ENCODE assay signal across 40 mouse cellular contexts in the genomic region with DNA sequence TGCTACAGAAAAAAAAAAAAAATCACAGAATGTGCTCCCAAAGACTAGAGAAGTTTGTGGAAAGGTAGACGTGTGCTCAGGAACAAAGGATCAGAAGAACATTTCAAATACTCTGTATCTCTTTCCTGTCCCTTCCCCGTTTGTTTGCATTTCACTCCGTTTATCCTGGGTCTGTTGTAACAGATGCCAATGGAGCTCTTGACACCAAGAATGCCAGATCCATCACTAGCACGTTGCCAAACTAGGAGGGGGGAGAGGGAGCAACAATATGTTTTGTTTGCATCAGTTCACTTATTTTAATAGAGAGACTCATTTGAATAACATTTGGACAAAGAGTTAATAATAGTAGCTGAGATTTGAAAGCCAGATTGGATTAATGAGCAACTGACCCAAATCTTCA. TPM values are rescaled to one million over a fixed set of nuclear protein-coding genes. Genes with fewer than 3 reads are reported as not detected.
DNase-seq lines count a peak whose midpoint lies in the region; ATAC-seq lines count a peak whose summit lies in the region.
"Had no signal": no experiment of that assay in that cellular context is flagged by ENCODE, and none has a peak within 500 bp of the region (broad histone marks: within the 10 kb centered on the region; RNA-seq: fewer than 3 reads in every experiment).

No protein-coding gene starts in this region.

- peak; percentile 64; the same call in 1 of the 2 replicates for ATAC-seq in cerebellum, adult (ENCODE audit: insufficient number of reproducible peaks, low FRiP score, low TSS enrichment)
- peak; percentile 70; the same call in 1 of the 2 replicates for ATAC-seq in forebrain, embryonic 13.5 days
- ATAC-seq: activated CD4-positive, CD25-positive, alpha-beta regulatory T cell, adult 4 months; intestine, postnatal 0 days; midbrain, embryonic 13.5 days had no signal

- no peak for DNase-seq in cerebellum, postnatal 25 days
- DNase-seq in forebrain, embryonic 10.5 days (ENCODE audit: extremely low spot score, low spot score): no peak
- DNase-seq in layer of hippocampus, adult 9-11 months: peak; percentile 10
- no peak for DNase-seq in layer of hippocampus, postnatal 10 days (ENCODE audit: low spot score in 2 of 2)
- no peak for DNase-seq in thymus, postnatal 36 days
- DNase-seq: adrenal gland, adult 2 months; adrenal gland, postnatal 36 days; gastrocnemius, adult 2 months; gastrocnemius, postnatal 36 days; heart, adult 18-20 months; heart, postnatal 4 days; kidney, adult 9 months; kidney, postnatal 10 days; liver; lung, adult 2 months; lung, postnatal 10 days; right cerebral cortex, postnatal 14 days had no signal

- H3K4me1 ChIP-seq in forebrain, embryonic 13.5 days: no peaks in the 10 kb centered on the region
- no peaks in the 10 kb centered on the region for H3K4me1 ChIP-seq in forebrain, embryonic 10.5 days
- H3K4me1 ChIP-seq: hindbrain, embryonic 13.5 days; midbrain, embryonic 13.5 days; neural tube, embryonic 13.5 days; stomach, embryonic 15.5 days had no signal

- no peak overlapping the region for H3K4me3 ChIP-seq in forebrain, embryonic 13.5 days
- H3K4me3 ChIP-seq in forebrain, embryonic 10.5 days: no peak overlapping the region
- H3K4me3 ChIP-seq: gastrocnemius, adult 2 months; hindbrain, embryonic 13.5 days; midbrain, embryonic 13.5 days; neural tube, embryonic 13.5 days; stomach, embryonic 15.5 days had no signal

- no peaks in the 10 kb centered on the region for H3K9me3 ChIP-seq in forebrain, embryonic 13.5 days (replicated peaks)
- no peaks in the 10 kb centered on the region for H3K9me3 ChIP-seq in forebrain, embryonic 10.5 days
- H3K9me3 ChIP-seq: hindbrain, embryonic 13.5 days; midbrain, embryonic 13.5 days; neural tube, embryonic 13.5 days; stomach, embryonic 15.5 days had no signal

- no peaks in the 10 kb centered on the region for H3K36me3 ChIP-seq in forebrain, embryonic 13.5 days (ENCODE audit: poor library complexity, severe bottlenecking)
- no peaks in the 10 kb centered on the region for H3K36me3 ChIP-seq in forebrain, embryonic 10.5 days (replicated peaks)
- H3K36me3 ChIP-seq: hindbrain, embryonic 13.5 days; midbrain, embryonic 13.5 days; neural tube, embryonic 13.5 days; stomach, embryonic 15.5 days had no signal

- H3K9ac ChIP-seq in forebrain, embryonic 13.5 days: no peak overlapping the region
- H3K9ac ChIP-seq: hindbrain, embryonic 13.5 days; liver, embryonic 14.5 days; midbrain, embryonic 13.5 days; neural tube, embryonic 13.5 days; stomach, embryonic 15.5 days had no signal

- no peak overlapping the region for H3K27ac ChIP-seq in forebrain, embryonic 13.5 days
- no peak overlapping the region for H3K27ac ChIP-seq in forebrain, embryonic 10.5 days
- H3K27ac ChIP-seq: gastrocnemius, adult 2 months; hindbrain, embryonic 13.5 days; liver, embryonic 14.5 days; macrophage; midbrain, embryonic 13.5 days; neural tube, embryonic 13.5 days; stomach, embryonic 15.5 days had no signal

- no peaks in the 10 kb centered on the region for H3K27me3 ChIP-seq in forebrain, embryonic 13.5 days
- no peaks in the 10 kb centered on the region for H3K27me3 ChIP-seq in forebrain, embryonic 10.5 days (ENCODE audit: poor library complexity, severe bottlenecking)
- H3K27me3 ChIP-seq: CH12.LX; hindbrain, embryonic 13.5 days; midbrain, embryonic 13.5 days; neural tube, embryonic 13.5 days; stomach, embryonic 15.5 days had no signal

- 30% methylated on average over 4 of the region's 4 CpGs for WGBS in forebrain, embryonic 13.5 days
- 65% methylated on average over 4 of the region's 4 CpGs for WGBS in forebrain, embryonic 10.5 days

- H3K4me2 ChIP-seq in forebrain, embryonic 13.5 days: no peak overlapping the region
- H3K4me2 ChIP-seq: heart, embryonic 11.5 days; hindbrain, embryonic 13.5 days; midbrain, embryonic 13.5 days; neural tube, embryonic 13.5 days; stomach, embryonic 15.5 days had no signal

RNA-seq across cellular contexts. Expression of gene Defb41, which starts 27.6 kb away (rescaled TPM):
- polyA plus RNA-seq in forebrain, embryonic 13.5 days (2015; fragmentation: Nextera tagmentation; extraction: Ambion mirVana): not detected in 2 replicates
- not detected in 2 replicates for polyA plus RNA-seq in forebrain, embryonic 10.5 days (2016; fragmentation: Nextera tagmentation; extraction: Ambion mirVana)
- total RNA-seq in layer of hippocampus, postnatal 10 days (2021): not detected
- total RNA-seq: adrenal gland, adult 2 months; adrenal gland, postnatal 36 days; CH12.LX; ES-E14; gastrocnemius, adult 2 months; gastrocnemius, postnatal 36 days; heart, adult 18-20 months; heart, postnatal 4 days; left cerebral cortex, postnatal 10 days; megakaryocyte-erythroid progenitor cell, adult 5-6 weeks had no signal
- polyA plus RNA-seq: activated CD4-positive, CD25-positive, alpha-beta regulatory T cell, adult 4 months; adrenal gland, adult 2 months; cerebellum, adult 2 months; embryonic facial prominence, embryonic 11.5 days; heart, embryonic 11.5 days; heart, embryonic 16.5 days; hindbrain, embryonic 13.5 days; intestine, postnatal 0 days; large intestine, adult 2 months; limb, embryonic 11.5 days; liver, embryonic 14.5 days; lung, adult 2 months; macrophage; midbrain, embryonic 13.5 days; neural tube, embryonic 13.5 days; small intestine, adult 2 months; stomach, embryonic 15.5 days; urinary bladder, adult 2 months had no signal

RNA-seq across cellular contexts. Expression of gene Defb18, which starts 55.3 kb away (rescaled TPM):
- polyA plus RNA-seq in forebrain, embryonic 13.5 days (2015; fragmentation: Nextera tagmentation; extraction: Ambion mirVana): not detected in 2 replicates
- polyA plus RNA-seq in forebrain, embryonic 10.5 days (2016; fragmentation: Nextera tagmentation; extraction: Ambion mirVana): not detected in 2 replicates
- total RNA-seq in layer of hippocampus, postnatal 10 days (2021): not detected
- total RNA-seq: adrenal gland, adult 2 months; adrenal gland, postnatal 36 days; CH12.LX; ES-E14; gastrocnemius, adult 2 months; gastrocnemius, postnatal 36 days; heart, adult 18-20 months; heart, postnatal 4 days; left cerebral cortex, postnatal 10 days; megakaryocyte-erythroid progenitor cell, adult 5-6 weeks had no signal
- polyA plus RNA-seq: activated CD4-positive, CD25-positive, alpha-beta regulatory T cell, adult 4 months; adrenal gland, adult 2 months; C2C12; cerebellum, adult 2 months; embryonic facial prominence, embryonic 11.5 days; heart, embryonic 11.5 days; heart, embryonic 16.5 days; hindbrain, embryonic 13.5 days; intestine, postnatal 0 days; large intestine, adult 2 months; limb, embryonic 11.5 days; liver, embryonic 14.5 days; lung, adult 2 months; macrophage; midbrain, embryonic 13.5 days; neural tube, embryonic 13.5 days; small intestine, adult 2 months; stomach, embryonic 15.5 days; urinary bladder, adult 2 months had no signal
